Comparison of ENCODE assay signal across 17 mouse cellular contexts in the genomic region with DNA sequence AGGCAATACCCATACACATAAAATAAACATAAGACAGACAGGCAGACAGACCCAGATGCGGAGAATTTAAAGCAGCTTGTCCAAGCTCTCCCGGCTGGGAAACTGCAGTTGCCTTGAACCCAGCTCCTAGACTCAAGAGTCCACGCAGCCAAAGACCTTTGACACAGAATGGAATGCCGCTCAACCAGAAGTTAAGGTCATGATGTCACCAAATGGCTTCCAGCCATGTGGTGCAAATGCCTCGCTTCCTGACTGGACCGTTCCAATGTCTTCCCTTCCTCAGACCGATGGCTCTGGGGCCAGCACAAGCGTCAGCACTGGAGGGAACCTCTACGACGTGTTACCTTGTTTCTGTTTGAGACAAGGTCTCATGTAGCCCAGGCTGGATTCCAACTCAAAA. TPM values are rescaled to one million over a fixed set of nuclear protein-coding genes. Genes with fewer than 3 reads are reported as not detected.
DNase-seq lines count a peak whose midpoint lies in the region; ATAC-seq and TF ChIP-seq lines count a peak whose summit lies in the region.
"Had no signal": no experiment of that assay in that cellular context is flagged by ENCODE, and none has a peak within 500 bp of the region (broad histone marks: within the 10 kb centered on the region; RNA-seq: fewer than 3 reads in every experiment).

No protein-coding gene starts in this region.

- no peaks in the 10 kb centered on the region for H3K9me3 ChIP-seq in stomach, postnatal 0 days (ENCODE audit: control insufficient read depth, low read length)
- H3K9me3 ChIP-seq: forebrain, embryonic 15.5 days; midbrain, embryonic 13.5 days had no signal

- no peak for ATAC-seq in stomach, postnatal 0 days (ENCODE audit: low FRiP score, low TSS enrichment)
- no peak for ATAC-seq in megakaryocyte, adult 5-6 weeks (ENCODE audit: poor library complexity, severe bottlenecking)
- ATAC-seq: forebrain, embryonic 15.5 days; midbrain, embryonic 13.5 days had no signal

- peak; percentile 37 for DNase-seq in cerebellum, adult 9-11 months
- no peak for DNase-seq in cerebellum, postnatal 14 days
- DNase-seq in R1 (ENCODE audit: low read depth, low spot score) = peak; percentile 59
- peak; percentile 31 for DNase-seq in gonadal fat pad, adult 2 months (ENCODE audit: low read depth)
- peak; percentile 58 for DNase-seq in kidney, postnatal 14 days
- no peak for DNase-seq in stomach, postnatal 0 days (ENCODE audit: low spot score)
- DNase-seq in left cerebral cortex, adult 9 months (ENCODE audit: low spot score in 2 of 2) = no peak
- DNase-seq: B cell, adult 2 months; cerebellum, postnatal 36 days; gastrocnemius, adult 2 months; liver; right cerebral cortex, postnatal 25 days; thymus, adult 18-20 months had no signal

- H3K36me3 ChIP-seq in stomach, postnatal 0 days (ENCODE audit: control insufficient read depth, insufficient read depth, low read length) = no peaks in the 10 kb centered on the region
- H3K36me3 ChIP-seq: forebrain, embryonic 15.5 days had no signal

- H3K4me1 ChIP-seq in stomach, postnatal 0 days (replicated peaks; ENCODE audit: control insufficient read depth, insufficient read depth) = no peaks in the 10 kb centered on the region

- H3K27ac ChIP-seq in stomach, postnatal 0 days (replicated peaks) = no peak overlapping the region
- H3K27ac ChIP-seq: forebrain, embryonic 15.5 days; gastrocnemius, adult 2 months; midbrain, embryonic 13.5 days had no signal

- H3K9ac ChIP-seq in stomach, postnatal 0 days (ENCODE audit: low read length) = no peak overlapping the region
- H3K9ac ChIP-seq: forebrain, embryonic 15.5 days; midbrain, embryonic 13.5 days had no signal

- TF ChIP-seq EP300 in stomach, postnatal 0 days (optimal IDR thresholded peaks at IDR 0.05) = no peak

- no peak for TF ChIP-seq CTCF in stomach, postnatal 0 days (IDR thresholded peaks at IDR 0.05; ENCODE audit: low read depth)

- H3K4me2 ChIP-seq in stomach, postnatal 0 days (replicated peaks; ENCODE audit: low read depth) = no peak overlapping the region
- H3K4me2 ChIP-seq: forebrain, embryonic 15.5 days; midbrain, embryonic 13.5 days had no signal

- no peaks in the 10 kb centered on the region for H3K27me3 ChIP-seq in stomach, postnatal 0 days (ENCODE audit: control insufficient read depth, insufficient read depth, low read length)
- H3K27me3 ChIP-seq: forebrain, embryonic 15.5 days; midbrain, embryonic 13.5 days had no signal

- no peak overlapping the region for H3K4me3 ChIP-seq in stomach, postnatal 0 days (ENCODE audit: low read depth, low read length)
- H3K4me3 ChIP-seq: forebrain, embryonic 15.5 days; gastrocnemius, adult 2 months; midbrain, embryonic 13.5 days had no signal

- WGBS in stomach, postnatal 0 days = 71% methylated on average over 10 of the region's 10 CpGs

RNA-seq across cellular contexts. Expression of gene Atp9a, which starts 4.3 kb away (rescaled TPM):
- 161 and 198 TPM in 2 replicates for polyA plus RNA-seq in gonadal fat pad, adult 2 months (2012; rRNA removed)
- polyA plus RNA-seq in stomach, postnatal 0 days (2015; fragmentation: Nextera tagmentation; extraction: Ambion mirVana) = 24.1 and 29.2 TPM in 2 replicates
- total RNA-seq in megakaryocyte, adult 5-6 weeks (2015) = 0.04 and 0.14 TPM in 2 replicates
- total RNA-seq in megakaryocyte, adult 5-6 weeks (2017) = 0.16 and 0.18 TPM in 2 replicates

RNA-seq across cellular contexts. Expression of gene Sall4, which starts 29.9 kb away (rescaled TPM):
- polyA plus RNA-seq in gonadal fat pad, adult 2 months (2012; rRNA removed) = not detected in 2 replicates
- polyA plus RNA-seq in stomach, postnatal 0 days (2015; fragmentation: Nextera tagmentation; extraction: Ambion mirVana) = 0.05 and 0.18 TPM in 2 replicates
- not detected in 2 replicates for total RNA-seq in megakaryocyte, adult 5-6 weeks (2015)
- not detected in 2 replicates for total RNA-seq in megakaryocyte, adult 5-6 weeks (2017)
- total RNA-seq: left cerebral cortex, postnatal 14 days had no signal

Comparison
In these comparisons a context has a peak if more than half of its experiments do, and no peak if none do; other contexts are left out.
1. DNase-seq: peak in cerebellum, adult 9-11 months (single experiment), R1 (single experiment), gonadal fat pad, adult 2 months (single experiment) and kidney, postnatal 14 days (single experiment); none in cerebellum, postnatal 14 days (0 of 2), stomach, postnatal 0 days (single experiment) and left cerebral cortex, adult 9 months (0 of 2).